Mouse (Mus musculus): ENCODE measurements around the gene Frem3. TPM values are rescaled to one million over a fixed set of nuclear protein-coding genes. Genes with fewer than 3 reads are reported as not detected.
"Not testable (repeated sequence)": the region's sequence is repeated elsewhere in the genome, so short reads cannot be mapped to it uniquely, and the experiment has no call there.

Gene Frem3
- polyA plus RNA-seq, 1 experiment from 2014 or later = 0.07 TPM

DNA sequence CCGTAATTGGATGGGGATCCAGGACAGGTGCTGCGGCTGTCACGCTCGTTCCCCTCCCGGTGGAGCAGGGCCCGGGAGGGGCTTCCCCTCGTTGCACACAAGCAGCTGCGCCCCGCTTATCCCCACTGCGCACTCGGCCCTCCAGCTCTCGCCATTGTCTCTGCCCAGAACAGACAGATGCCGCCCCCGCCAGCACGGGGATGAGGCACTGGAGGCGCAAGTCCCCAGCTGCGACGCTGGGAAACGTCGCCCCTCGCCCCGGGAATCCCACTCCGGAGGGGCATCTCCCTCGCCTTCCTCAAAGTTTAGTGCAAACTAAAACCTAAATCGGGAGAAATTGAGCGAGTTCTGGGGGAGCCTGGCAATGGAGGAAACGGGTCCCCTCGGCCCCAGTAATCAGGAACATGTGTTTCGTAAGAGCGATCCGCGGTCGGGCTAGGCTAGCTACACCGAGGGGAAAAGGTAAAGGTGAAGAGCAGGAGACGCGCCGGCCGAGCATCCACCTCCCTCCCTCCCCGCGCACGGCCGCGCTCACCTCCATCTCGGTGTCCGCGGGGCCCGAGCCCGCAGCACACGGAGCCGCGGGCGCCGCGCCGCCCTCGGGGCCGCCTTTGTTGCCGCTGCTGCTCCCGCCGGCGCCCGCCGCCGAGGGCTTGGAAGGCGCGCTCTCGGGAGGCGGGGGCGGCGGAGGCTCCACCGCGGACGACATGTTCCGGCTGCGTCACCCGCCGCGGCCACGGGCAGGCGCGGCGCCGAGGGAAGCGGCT lies 127.7 kb downstream of the Frem3 start:
- no peak for TF ChIP-seq EP300 (IDR thresholded peaks at IDR 0.05)
- no peak; the same call in 1 of the 2 replicates for TF ChIP-seq CTCF (IDR thresholded peaks at IDR 0.05)
- no peaks in the 10 kb centered on the region for H3K27me3 ChIP-seq (replicated peaks; ENCODE audit: insufficient read depth, low read length)
- peak overlapping the region; percentile 80 for H3K4me2 ChIP-seq (replicated peaks; ENCODE audit: low read depth, low read length)
- DNase-seq (ENCODE audit: low spot score) = peak; percentile 52
- ATAC-seq = peak; percentile 41
- under 1% methylated on average over 59 of the region's 84 CpGs for WGBS
- peak overlapping the region; percentile 93 for H3K27ac ChIP-seq (ENCODE audit: low read length)
- H3K9ac ChIP-seq (replicated peaks; ENCODE audit: low read depth) = peak overlapping the region; percentile 83
- H3K4me1 ChIP-seq (ENCODE audit: insufficient read depth, low read depth, low read length) = no peaks in the 10 kb centered on the region
- H3K4me3 ChIP-seq (ENCODE audit: low read depth, low read length) = peak overlapping the region; percentile 88
- H3K36me3 ChIP-seq (ENCODE audit: insufficient read depth, low read length) = no peaks in the 10 kb centered on the region
- H3K9me3 ChIP-seq (ENCODE audit: low read length) = no peaks in the 10 kb centered on the region

DNA sequence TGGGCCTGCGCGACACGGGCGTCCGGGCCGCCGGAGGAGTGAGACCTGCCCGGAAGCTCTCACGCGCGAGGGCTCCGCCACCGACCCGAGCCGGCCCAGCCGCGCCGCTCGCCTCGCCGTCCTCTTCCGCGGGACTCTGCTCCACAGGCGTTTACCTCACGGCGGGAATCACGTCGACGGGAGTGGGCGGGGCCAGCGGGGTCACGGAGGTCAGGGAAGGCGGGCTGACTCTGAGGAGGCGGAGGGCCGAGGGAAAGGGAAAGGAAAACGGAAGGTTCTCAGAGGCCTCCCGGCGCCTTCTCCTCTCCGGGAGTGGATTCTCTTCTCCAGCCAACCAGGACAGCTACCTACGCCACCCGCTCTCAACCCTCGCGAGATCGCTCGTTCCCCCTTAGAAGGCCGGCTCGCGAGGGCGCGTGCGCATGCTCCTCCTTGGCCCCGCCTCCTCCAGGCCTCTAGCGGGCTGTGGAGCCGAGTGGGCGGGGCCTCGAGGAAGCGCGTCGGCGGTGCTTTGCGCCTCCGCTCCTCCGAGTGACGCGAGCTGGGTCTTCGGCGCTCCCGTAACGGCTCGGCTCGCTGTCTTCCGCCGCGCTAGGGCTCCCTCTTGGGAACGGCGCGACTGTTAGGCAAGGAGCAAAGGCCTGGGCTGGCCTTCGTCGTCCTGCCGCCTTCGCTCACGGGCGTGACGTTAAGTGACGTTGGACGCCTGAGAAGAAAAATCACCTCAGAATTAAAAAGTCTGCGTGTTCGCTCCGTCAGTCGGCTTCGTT lies 128.5 kb downstream of the Frem3 start, which contains the start of gene Smarca5:
Smarca5 (minus strand) TSS at position 343 of the 770 bp plus-strand sequence.
- not testable (repeated sequence) for H3K4me1 ChIP-seq (ENCODE audit: insufficient read depth, low read depth, low read length); H3K9me3 ChIP-seq (ENCODE audit: low read length); H3K36me3 ChIP-seq (ENCODE audit: insufficient read depth, low read length); H3K27me3 ChIP-seq (replicated peaks; ENCODE audit: insufficient read depth, low read length)
- Histone ChIP-seq H3K27ac (ENCODE audit: low read length) (peak within 1 kb of the TSS; percentile 93), H3K4me3 (ENCODE audit: low read depth, low read length) (peak within 1 kb of the TSS; percentile 88), H3K4me2 (replicated peaks; ENCODE audit: low read depth, low read length) (peak within 1 kb of the TSS; percentile 80), H3K9ac (replicated peaks; ENCODE audit: low read depth) (peak within 1 kb of the TSS; percentile 83)
- peak; percentile 36 for TF ChIP-seq CTCF (IDR thresholded peaks at IDR 0.05)
- DNase-seq (ENCODE audit: low spot score) (peak; percentile 96), ATAC-seq (peak; percentile 98)
- 3% methylated on average over 71 of the region's 91 CpGs for WGBS

DNA sequence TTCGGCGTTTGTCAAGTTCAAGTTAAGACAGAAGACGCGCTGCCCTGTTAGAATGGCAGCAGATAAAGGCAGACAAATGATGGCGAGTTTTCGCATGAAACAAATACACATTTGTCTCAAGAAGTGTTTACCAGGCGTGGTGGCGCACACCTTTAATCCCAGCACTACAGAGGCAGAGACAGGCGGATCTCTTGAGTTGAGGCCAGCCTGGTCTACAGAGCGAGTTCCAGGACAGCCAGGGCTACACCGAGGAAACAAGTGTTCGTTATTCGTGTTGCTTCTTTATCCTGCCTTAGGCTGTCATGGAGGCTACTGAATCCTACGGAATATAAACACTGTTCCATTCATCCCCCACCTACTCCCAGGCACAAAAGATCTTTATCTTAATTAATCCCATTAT lies 129.1 kb downstream of the Frem3 start:
- Histone ChIP-seq H3K36me3 (ENCODE audit: insufficient read depth, low read length) (no peaks in the 10 kb centered on the region), H3K4me1 (ENCODE audit: insufficient read depth, low read depth, low read length) (no peaks in the 10 kb centered on the region), H3K4me2 (replicated peaks; ENCODE audit: low read depth, low read length) (peak overlapping the region; percentile 48), H3K27ac (ENCODE audit: low read length) (peak overlapping the region; percentile 83), H3K4me3 (ENCODE audit: low read depth, low read length) (peak overlapping the region; percentile 37), H3K9ac (replicated peaks; ENCODE audit: low read depth) (peak overlapping the region; percentile 19; the same call in 1 of the 2 replicates), H3K27me3 (replicated peaks; ENCODE audit: insufficient read depth, low read length) (no peaks in the 10 kb centered on the region), H3K9me3 (ENCODE audit: low read length) (no peaks in the 10 kb centered on the region)
- DNase-seq (ENCODE audit: low spot score) = no peak
- ATAC-seq = peak; percentile 13; the same call in 1 of the 2 replicates
- 12% methylated on average over 14 of the region's 14 CpGs for WGBS
- no peak for TF ChIP-seq EP300 (IDR thresholded peaks at IDR 0.05)
- TF ChIP-seq CTCF (IDR thresholded peaks at IDR 0.05) = no peak; the same call in 1 of the 2 replicates

Other genes with a start within 250 kb of the Frem3 start
- 10.0 and 11.0 TPM in 2 replicates for gene Gypa, start 117.3 kb upstream of the Frem3 start, polyA plus RNA-seq (2015; fragmentation: Nextera tagmentation; extraction: Ambion mirVana)
- 28.7 and 35.5 TPM in 2 replicates for gene Smarca5, start 128.4 kb downstream of the Frem3 start, polyA plus RNA-seq (2015; fragmentation: Nextera tagmentation; extraction: Ambion mirVana)

Measured in lung, postnatal 0 days (tissue).